Mouse (Mus musculus) embryonic facial prominence, embryonic 12.5 days (tissue): Measurements from ENCODE around the gene Smg7. TPM values are rescaled to one million over a fixed set of nuclear protein-coding genes. Genes with fewer than 3 reads are reported as not detected.

Experiments
- ATAC-seq: fragments of 200-750 bp; cut with Nextera tagmentation; 2 replicates; pipeline ENCODE4 v1.8.0; 2017; ENCODE audit not compliant: insufficient number of reproducible peaks, insufficient read depth, low FRiP score, low TSS enrichment
- H3K27ac ChIP-seq: fragments of 300-500 bp; sonication (generic); 2 replicates; pipeline ENCODE4 v1.5.1; 2016; ENCODE audit warnings: mild to moderate bottlenecking
- H3K27me3 ChIP-seq: fragments of 300-500 bp; sonication (generic); 2 replicates; pipeline ENCODE4 v1.6.1; 2016; ENCODE audit warnings: mild to moderate bottlenecking, moderate library complexity
- H3K36me3 ChIP-seq: fragments of 300-500 bp; sonication (generic); 2 replicates; pipeline ENCODE4 v1.6.1; 2016; ENCODE audit warnings: mild to moderate bottlenecking
- H3K4me1 ChIP-seq: fragments of 300-500 bp; sonication (generic); 2 replicates; pipeline ENCODE4 v1.6.1; 2016
- H3K4me2 ChIP-seq: fragments of 300-500 bp; sonication (generic); replicated peaks from 2 replicates; pipeline ENCODE4 v1.6.1; 2016; ENCODE audit warnings: mild to moderate bottlenecking, moderate library complexity
- H3K4me3 ChIP-seq: fragments of 300-500 bp; sonication (generic); 2 replicates; pipeline ENCODE4 v1.5.1; 2016; ENCODE audit warnings: mild to moderate bottlenecking
- H3K9ac ChIP-seq: fragments of 300-500 bp; sonication (generic); 2 replicates; pipeline ENCODE4 v1.6.1; 2016; ENCODE audit warnings: mild to moderate bottlenecking, moderate library complexity
- H3K9me3 ChIP-seq: fragments of 300-500 bp; sonication (generic); 2 replicates; pipeline ENCODE4 v1.6.1; 2016; ENCODE audit warnings: mild to moderate bottlenecking, moderate library complexity
- WGBS: fragments of 180-500 bp; shearing (Covaris S2); methylation state at CpG from one replicate; pipeline ENCODE4 v1.1.7; 2016; 5-methylcytosine and 5-hydroxymethylcytosine counted together
- polyA plus RNA-seq: library from polyadenylated mRNA; unstranded; fragments of >200 nt; fragmentation: Nextera tagmentation; extraction: Ambion mirVana; gene quantifications from 2 replicates; pipeline ENCODE4 v1.2.1, GENCODE M21; 2016

Gene Smg7
- polyA plus RNA-seq, 1 experiment from 2014 or later = 33.2 TPM

DNA sequence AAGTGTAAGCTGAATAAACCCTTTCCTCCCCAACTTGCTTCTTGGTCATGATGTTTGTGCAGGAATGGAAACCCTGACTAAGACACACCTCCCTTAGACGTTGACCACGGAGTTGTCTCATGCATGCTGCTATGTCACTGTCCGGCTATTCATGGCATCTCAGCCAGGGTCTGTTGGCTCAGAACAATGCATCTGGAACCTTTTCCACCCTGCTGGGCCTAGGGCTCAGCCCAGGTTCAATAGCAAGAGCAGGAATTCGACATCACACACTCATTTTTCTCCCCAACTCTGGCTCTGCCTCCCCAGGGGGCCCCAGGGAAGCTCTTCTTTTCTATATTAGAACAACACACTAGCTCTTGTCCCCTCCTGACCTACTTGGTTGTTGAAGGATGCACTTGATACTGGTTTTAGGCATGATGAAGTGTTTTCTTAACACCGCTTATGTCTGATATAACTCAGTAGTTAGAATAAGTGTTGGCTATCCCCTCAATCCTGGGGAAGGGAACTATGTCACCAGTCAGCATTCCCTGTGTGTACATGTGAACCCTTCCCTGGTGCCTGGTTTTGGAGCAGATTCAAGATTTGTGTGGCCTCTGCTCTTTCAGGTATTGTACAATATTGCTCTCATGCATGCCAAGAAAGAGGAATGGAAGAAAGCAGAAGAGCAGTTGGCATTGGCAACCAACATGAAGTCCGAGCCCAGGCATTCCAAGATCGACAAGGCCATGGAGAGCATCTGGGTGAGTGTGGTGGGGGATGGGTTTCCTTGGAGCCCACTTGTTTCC, 81.3 kb downstream of the Smg7 start:
- Histone ChIP-seq H3K27me3 (no peaks in the 10 kb centered on the region), H3K4me1 (peaks cover 3% of the 10 kb centered on the region; the same call in 1 of the 2 replicates), H3K9me3 (no peaks in the 10 kb centered on the region), H3K36me3 (no peaks in the 10 kb centered on the region), H3K4me2 (no peak overlapping the region), H3K4me3 (no peak overlapping the region), H3K9ac (no peak overlapping the region), H3K27ac (no peak overlapping the region)
- 76% methylated on average over 7 of the region's 7 CpGs for WGBS
- ATAC-seq = no peak

DNA sequence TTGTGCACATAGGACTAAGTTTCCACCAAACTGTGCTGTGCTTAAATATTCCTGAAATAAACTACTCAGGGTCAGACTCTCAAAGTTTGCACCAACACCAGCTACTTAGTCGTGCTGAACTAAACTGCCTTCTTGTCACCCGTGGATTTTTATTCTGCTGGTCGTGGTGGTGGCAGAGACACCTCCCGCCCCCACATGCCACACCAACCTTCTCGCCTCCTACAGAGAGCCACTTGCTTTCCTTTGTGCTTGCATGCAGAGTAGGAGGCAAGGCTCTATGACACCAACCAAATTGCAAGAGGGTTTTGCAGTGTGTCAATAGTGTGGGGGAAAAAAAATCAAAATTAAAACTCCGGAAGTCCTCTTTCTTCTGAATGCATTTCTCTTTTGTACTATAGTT, 82.9 kb downstream of the Smg7 start:
- H3K27ac ChIP-seq = no peak overlapping the region
- no peak overlapping the region for H3K4me2 ChIP-seq
- H3K27me3 ChIP-seq = no peaks in the 10 kb centered on the region
- peaks cover 3% of the 10 kb centered on the region; the same call in 1 of the 2 replicates for H3K4me1 ChIP-seq
- WGBS = 87% methylated on average over 6 of the region's 6 CpGs
- H3K36me3 ChIP-seq = no peaks in the 10 kb centered on the region
- H3K9ac ChIP-seq = no peak overlapping the region
- no peak overlapping the region for H3K4me3 ChIP-seq
- no peaks in the 10 kb centered on the region for H3K9me3 ChIP-seq
- no peak for ATAC-seq

DNA sequence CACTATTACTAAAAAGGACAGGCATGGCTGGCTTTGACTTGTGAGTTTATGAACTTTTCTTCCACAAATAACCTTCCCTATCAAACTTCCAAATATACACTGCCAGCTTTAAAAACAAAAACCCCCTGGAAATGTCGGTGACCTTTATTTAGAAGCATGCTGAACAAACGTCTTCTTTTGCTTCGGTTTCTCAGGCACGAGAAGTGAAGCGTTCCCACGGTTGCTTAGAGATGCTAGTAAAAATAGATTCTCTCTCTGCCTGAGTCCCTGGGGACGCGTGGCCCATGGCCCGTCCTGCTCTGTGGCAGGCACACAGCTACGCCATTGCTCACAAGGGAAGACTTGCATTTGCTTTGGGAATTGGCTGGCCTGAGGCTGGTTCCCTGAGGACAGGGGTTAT, 84.7 kb downstream of the Smg7 start:
- H3K27me3 ChIP-seq = no peaks in the 10 kb centered on the region
- no peak for ATAC-seq
- no peak overlapping the region for H3K9ac ChIP-seq
- H3K4me1 ChIP-seq = peaks cover 3% of the 10 kb centered on the region; the same call in 1 of the 2 replicates
- 33% methylated on average over 10 of the region's 10 CpGs for WGBS
- H3K4me2 ChIP-seq = no peak overlapping the region
- H3K4me3 ChIP-seq = no peak overlapping the region
- H3K27ac ChIP-seq = no peak overlapping the region
- no peaks in the 10 kb centered on the region for H3K36me3 ChIP-seq
- no peaks in the 10 kb centered on the region for H3K9me3 ChIP-seq

DNA sequence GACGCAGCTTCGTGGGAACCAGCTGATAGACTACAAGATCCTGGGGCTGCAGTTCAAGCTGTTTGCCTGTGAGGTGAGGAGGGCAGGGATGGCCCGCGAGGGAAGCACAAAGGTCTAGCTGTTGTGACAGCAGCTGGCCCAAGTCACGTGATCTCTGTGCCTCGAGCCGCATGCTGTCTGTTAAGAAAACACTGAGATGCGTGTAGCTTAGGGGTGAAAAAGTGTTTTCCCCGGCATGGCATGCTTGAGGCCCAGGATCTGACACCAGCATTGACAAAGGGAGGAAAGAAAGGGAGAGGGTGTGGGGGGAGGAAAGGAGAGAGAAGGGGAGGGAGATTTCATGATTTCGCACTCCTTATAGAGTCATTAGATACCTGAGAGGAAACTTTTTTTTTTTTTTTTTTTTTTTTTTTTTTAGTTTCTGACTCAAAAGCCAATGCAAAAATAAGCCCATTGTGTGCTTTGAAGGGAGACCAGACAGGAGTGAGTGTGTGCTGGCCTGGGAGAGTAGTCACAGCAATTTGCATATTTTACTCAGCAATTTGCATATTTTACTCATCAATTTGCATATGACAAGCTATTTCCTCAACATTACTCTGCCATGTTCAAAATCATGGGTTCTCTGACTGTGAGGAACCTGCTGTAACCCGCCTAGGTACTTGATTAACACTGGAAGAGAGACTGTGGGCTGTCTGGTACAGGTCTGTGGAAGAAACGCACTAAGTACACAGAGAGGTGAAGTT, 85.2 kb downstream of the Smg7 start:
- Histone ChIP-seq H3K9ac (no peak overlapping the region), H3K36me3 (no peaks in the 10 kb centered on the region), H3K4me1 (peaks cover 3% of the 10 kb centered on the region; the same call in 1 of the 2 replicates), H3K27ac (no peak overlapping the region), H3K4me2 (no peak overlapping the region), H3K27me3 (no peaks in the 10 kb centered on the region), H3K4me3 (no peak overlapping the region), H3K9me3 (no peaks in the 10 kb centered on the region)
- 24% methylated on average over 12 of the region's 12 CpGs for WGBS
- no peak for ATAC-seq

DNA sequence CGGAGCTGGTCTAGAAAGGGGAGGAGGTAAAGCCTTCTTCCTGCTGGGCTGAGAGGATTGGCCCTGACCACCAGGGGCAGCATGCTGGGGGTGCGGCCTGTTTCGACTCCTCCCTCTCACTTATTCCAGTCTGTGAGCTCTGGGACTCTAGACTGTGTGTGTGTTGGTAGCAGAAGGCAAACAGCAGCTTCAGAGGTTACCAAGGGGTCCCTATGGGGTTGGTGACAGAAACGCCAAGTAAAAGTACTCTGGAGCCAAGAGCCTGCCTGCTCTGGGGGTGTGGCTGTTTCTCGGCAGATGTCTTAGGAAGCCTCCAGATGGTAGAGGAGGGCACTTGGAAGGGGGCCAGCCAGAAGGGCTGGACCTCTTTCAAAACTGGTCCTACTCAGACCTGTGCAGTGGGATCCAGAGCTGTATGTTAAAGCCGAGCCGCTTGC, 87.2 kb downstream of the Smg7 start:
- no peak overlapping the region for H3K9ac ChIP-seq
- 45% methylated on average over 7 of the region's 7 CpGs for WGBS
- H3K4me1 ChIP-seq = peaks cover 3% of the 10 kb centered on the region; the same call in 1 of the 2 replicates
- H3K27ac ChIP-seq = no peak overlapping the region
- no peaks in the 10 kb centered on the region for H3K36me3 ChIP-seq
- H3K4me2 ChIP-seq = no peak overlapping the region
- no peak overlapping the region for H3K4me3 ChIP-seq
- ATAC-seq = peak; percentile 71; the same call in 1 of the 2 replicates
- no peaks in the 10 kb centered on the region for H3K27me3 ChIP-seq
- H3K9me3 ChIP-seq = no peaks in the 10 kb centered on the region

DNA sequence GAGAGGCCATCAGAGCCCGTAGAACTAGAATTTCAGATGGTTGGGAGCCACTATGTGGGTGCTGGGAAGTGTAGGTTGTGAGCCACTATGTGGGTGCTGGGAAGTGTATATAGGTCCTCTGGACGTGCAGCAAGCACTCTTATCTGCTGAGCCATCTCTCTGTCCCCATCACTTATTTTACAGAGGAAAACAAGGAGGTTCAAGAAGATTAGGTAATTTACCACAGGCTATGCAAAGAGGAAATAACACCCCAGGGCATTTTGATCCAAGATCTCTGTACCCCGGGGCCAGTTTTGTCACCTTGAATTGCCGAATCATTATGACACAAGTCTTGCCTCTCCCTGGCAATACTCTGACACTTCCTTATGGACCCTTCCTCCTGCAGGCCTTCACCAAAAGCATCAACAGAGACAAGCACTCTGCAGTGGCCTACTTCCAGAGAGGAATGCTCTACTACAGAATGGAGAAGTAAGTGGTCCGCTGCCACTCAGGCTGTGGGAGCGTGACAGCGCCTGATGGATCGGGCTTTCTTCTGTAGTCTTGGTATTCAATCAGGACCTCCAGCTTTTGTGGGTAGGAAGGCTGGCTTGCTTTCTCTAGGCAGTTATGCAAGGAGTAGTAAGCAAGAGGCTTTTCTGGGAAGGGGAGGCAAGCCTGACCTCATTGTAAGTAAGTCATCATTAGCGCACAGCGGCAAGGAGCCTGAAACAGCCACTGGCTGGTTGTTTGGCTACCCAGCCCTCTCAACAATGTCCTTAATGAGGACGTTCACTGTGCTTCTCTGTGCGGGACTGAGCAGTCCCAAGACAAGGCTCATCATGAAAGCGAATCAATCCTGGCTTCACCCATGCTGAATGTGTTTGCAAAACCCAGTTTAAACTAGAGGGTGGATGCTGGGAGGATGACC, 91.7 kb downstream of the Smg7 start:
- Histone ChIP-seq H3K4me3 (no peak overlapping the region), H3K4me2 (no peak overlapping the region), H3K36me3 (no peaks in the 10 kb centered on the region), H3K27ac (no peak overlapping the region), H3K9me3 (no peaks in the 10 kb centered on the region), H3K9ac (no peak overlapping the region), H3K4me1 (peaks cover 5% of the 10 kb centered on the region; the same call in 1 of the 2 replicates), H3K27me3 (no peaks in the 10 kb centered on the region)
- WGBS = 76% methylated on average over 13 of the region's 13 CpGs
- ATAC-seq = no peak

DNA sequence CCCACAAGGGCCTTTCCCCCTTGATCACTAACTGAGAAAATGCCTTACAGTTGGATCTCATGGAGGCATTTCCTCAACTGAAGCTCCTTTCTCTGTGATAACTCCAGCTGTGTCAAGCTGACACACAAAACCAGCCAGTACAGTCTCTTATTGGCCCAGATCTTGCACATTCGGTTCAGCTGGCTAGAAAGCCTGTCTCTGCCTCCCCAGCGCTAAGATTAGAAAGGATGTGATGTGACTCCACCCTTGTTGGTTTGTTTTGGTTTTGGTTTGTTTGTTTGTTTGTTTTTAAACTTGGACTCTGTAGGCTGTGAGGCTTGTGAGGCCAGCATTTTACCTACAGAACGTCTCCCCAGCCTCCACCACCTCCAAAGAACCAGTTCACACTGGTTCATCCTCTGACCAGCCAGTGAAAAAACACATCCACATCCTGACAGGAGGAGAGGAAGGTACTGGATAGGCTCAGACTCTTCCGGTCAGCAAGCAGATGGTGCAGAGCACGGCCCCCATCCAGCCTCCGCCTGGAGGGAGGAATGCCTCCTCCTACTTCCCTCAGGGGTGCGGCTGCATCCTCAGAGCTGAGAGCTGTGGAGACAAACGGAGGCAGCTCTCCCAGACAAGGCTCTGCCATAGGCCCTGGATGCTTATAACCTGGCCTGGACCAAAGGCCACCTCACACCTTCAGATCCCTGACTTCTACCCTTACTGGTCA, 92.7 kb downstream of the Smg7 start:
- no peak overlapping the region for H3K4me2 ChIP-seq
- H3K4me3 ChIP-seq = no peak overlapping the region
- ATAC-seq = 0 out of 2 replicates have a peak, but pooled peaks have one; percentile 19
- 35% methylated on average over 8 of the region's 8 CpGs for WGBS
- H3K27me3 ChIP-seq = no peaks in the 10 kb centered on the region
- no peaks in the 10 kb centered on the region for H3K9me3 ChIP-seq
- no peak overlapping the region for H3K27ac ChIP-seq
- no peaks in the 10 kb centered on the region for H3K36me3 ChIP-seq
- H3K4me1 ChIP-seq = peaks cover 5% of the 10 kb centered on the region; the same call in 1 of the 2 replicates
- no peak overlapping the region for H3K9ac ChIP-seq

DNA sequence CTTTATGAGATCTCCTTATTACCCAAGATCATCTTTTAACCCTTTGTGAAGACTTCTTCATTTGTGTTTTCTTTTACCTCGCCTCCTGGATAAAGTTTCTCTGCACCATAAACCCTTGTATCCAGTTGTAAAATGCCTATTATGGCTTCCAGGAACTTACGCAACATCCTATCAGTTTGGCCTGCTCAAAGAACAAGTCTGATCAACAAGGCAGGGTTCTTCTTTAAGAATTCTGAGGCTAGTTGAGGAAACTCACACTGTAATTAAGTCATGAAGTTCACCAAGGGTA, 94.1 kb downstream of the Smg7 start:
- Histone ChIP-seq H3K4me3 (no peak overlapping the region), H3K27ac (no peak overlapping the region), H3K9me3 (no peaks in the 10 kb centered on the region), H3K27me3 (no peaks in the 10 kb centered on the region), H3K4me2 (no peak overlapping the region), H3K36me3 (no peaks in the 10 kb centered on the region), H3K9ac (no peak overlapping the region), H3K4me1 (peaks cover 5% of the 10 kb centered on the region; the same call in 1 of the 2 replicates)
- WGBS = 79% methylated on average over 2 of the region's 2 CpGs
- ATAC-seq = no peak

DNA sequence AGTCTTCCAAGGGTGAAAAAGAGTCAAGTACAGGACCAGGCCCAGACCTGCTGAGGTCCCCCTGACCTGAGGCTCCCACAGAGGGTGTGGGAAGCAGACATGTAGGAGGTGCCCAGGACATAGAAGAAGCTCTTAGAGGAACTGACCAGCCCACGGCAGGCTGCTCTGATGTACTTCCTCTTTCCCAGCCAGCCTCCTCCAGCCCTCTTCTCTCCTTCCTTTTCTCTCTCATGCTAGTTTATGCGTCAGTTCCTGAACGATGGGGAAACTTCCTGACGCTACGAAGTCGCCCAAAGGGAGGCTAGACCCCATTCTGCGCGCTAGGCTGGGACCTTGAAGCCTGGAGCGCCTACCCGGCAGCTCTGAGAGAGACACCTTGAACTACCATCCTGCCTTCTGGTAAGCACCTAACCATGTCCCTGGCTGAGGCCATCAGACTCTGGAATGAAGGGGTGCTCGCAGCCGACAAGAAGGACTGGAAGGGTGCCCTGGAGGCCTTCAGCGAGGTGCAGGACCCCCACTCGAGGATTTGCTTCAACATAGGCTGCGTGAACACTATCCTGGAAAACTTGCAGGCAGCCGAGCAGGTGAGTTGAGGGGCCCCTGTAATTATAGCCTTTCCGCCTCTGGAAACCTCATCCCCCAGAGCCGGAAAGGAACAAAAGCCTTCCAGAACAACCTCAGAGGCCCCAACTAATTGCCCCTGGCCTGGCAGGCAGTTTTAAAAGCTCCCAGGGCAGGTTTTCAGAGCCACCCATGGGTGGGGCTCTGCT, 94.6 kb downstream of the Smg7 start:
- Histone ChIP-seq H3K27ac (peak overlapping the region; percentile 58; the same call in 1 of the 2 replicates), H3K9me3 (no peaks in the 10 kb centered on the region), H3K4me1 (peaks cover 5% of the 10 kb centered on the region; the same call in 1 of the 2 replicates), H3K36me3 (no peaks in the 10 kb centered on the region), H3K27me3 (no peaks in the 10 kb centered on the region), H3K4me3 (no peak overlapping the region), H3K9ac (no peak overlapping the region), H3K4me2 (no peak overlapping the region)
- ATAC-seq = no peak
- 59% methylated on average over 18 of the region's 18 CpGs for WGBS

DNA sequence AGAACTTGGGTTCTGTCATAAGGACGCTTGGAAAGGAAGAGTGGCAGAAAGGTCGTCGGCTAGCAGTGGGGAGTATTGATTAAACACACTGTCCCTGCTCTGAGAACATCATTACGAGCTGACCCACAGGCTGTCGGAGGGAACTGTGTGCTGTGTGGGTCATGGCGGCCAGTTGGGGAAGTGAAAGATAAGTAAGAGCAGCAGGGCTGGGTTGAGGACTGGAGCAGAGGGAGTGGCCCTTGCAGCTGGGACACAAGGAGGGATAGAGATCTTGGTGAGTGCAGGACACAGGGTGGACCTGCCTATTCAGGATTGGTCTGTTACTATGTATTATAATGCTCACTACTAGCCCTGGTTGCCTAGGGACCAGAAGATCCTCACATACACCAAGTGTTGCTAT, 97.5 kb downstream of the Smg7 start:
- Histone ChIP-seq H3K27me3 (no peaks in the 10 kb centered on the region), H3K9ac (no peak overlapping the region), H3K4me1 (peaks cover 6% of the 10 kb centered on the region; the same call in 1 of the 2 replicates), H3K9me3 (no peaks in the 10 kb centered on the region), H3K4me3 (no peak overlapping the region), H3K27ac (no peak overlapping the region), H3K4me2 (no peak overlapping the region), H3K36me3 (no peaks in the 10 kb centered on the region)
- 84% methylated on average over 6 of the region's 6 CpGs for WGBS
- ATAC-seq = no peak
